13 mouse cellular contexts compared by ENCODE assay signal in the genomic region with DNA sequence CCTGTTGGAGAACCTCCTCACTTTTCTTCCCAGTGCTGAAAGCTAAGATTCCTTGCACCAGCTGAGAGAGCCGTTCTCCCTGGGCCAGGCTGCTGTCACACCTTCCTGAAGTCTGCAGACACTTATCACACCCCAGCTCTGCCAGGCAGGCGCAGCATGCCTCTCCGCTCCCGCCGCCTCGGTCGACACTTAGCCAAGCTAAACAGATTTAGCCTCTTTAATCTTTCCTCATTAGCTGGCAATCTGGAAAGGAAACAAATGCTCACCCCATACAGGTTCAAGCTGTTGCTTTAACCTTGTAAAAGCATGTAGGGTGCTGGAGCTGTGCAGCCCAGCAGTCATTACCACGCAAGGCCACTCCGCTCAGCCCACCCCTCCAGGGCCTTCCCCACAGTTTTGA.
DNase-seq lines count a peak whose midpoint lies in the region; ATAC-seq lines count a peak whose summit lies in the region.
"Had no signal": no experiment of that assay in that cellular context is flagged by ENCODE, and none has a peak within 500 bp of the region (broad histone marks: within the 10 kb centered on the region; RNA-seq: fewer than 3 reads in every experiment).

No protein-coding gene starts in this region.

- H3K9me3 ChIP-seq in heart, embryonic 12.5 days (replicated peaks), result no peaks in the 10 kb centered on the region
- no peaks in the 10 kb centered on the region for H3K9me3 ChIP-seq in limb, embryonic 13.5 days
- H3K9me3 ChIP-seq: embryonic facial prominence, embryonic 13.5 days; neural tube, embryonic 15.5 days had no signal

- 0 out of 2 replicates have a peak, but pooled peaks cover 4% of the 10 kb centered on the region for H3K27me3 ChIP-seq in heart, embryonic 12.5 days (replicated peaks)
- H3K27me3 ChIP-seq in limb, embryonic 13.5 days, result no peaks in the 10 kb centered on the region

- peak; percentile 24 for DNase-seq in cerebellum, adult 11 months
- DNase-seq in retina, postnatal 1 day, result peak; percentile 63
- DNase-seq in retina, embryonic 14.5 days (ENCODE audit: low spot score), result no peak
- DNase-seq in kidney, postnatal 25 days, result no peak
- DNase-seq in gastrocnemius, adult 18-20 months (ENCODE audit: low spot score), result no peak
- DNase-seq: adrenal gland, postnatal 10 days; gastrocnemius, postnatal 10 days had no signal

- peak overlapping the region; percentile 20; the same call in 1 of the 2 replicates for H3K9ac ChIP-seq in heart, embryonic 12.5 days
- no peak overlapping the region for H3K9ac ChIP-seq in limb, embryonic 13.5 days
- H3K9ac ChIP-seq: embryonic facial prominence, embryonic 13.5 days; neural tube, embryonic 15.5 days had no signal

- H3K27ac ChIP-seq in heart, embryonic 12.5 days (ENCODE audit: poor library complexity, severe bottlenecking), result no peak overlapping the region
- H3K27ac ChIP-seq in limb, embryonic 13.5 days, result peak overlapping the region; percentile 52
- H3K27ac ChIP-seq: embryonic facial prominence, embryonic 13.5 days; kidney, postnatal 0 days; neural tube, embryonic 15.5 days had no signal

- no peaks in the 10 kb centered on the region for H3K36me3 ChIP-seq in heart, embryonic 12.5 days
- H3K36me3 ChIP-seq in limb, embryonic 13.5 days, result no peaks in the 10 kb centered on the region
- H3K36me3 ChIP-seq: embryonic facial prominence, embryonic 13.5 days; neural tube, embryonic 15.5 days had no signal

- H3K4me1 ChIP-seq in heart, embryonic 12.5 days (replicated peaks), result peaks cover 23% of the 10 kb centered on the region
- peaks cover 52% of the 10 kb centered on the region for H3K4me1 ChIP-seq in limb, embryonic 13.5 days

- no peak for ATAC-seq in cerebellum, adult (ENCODE audit: insufficient number of reproducible peaks, low FRiP score, low TSS enrichment)
- ATAC-seq in heart, embryonic 12.5 days (ENCODE audit: insufficient number of reproducible peaks, low FRiP score), result peak; percentile 61
- ATAC-seq in limb, embryonic 13.5 days (ENCODE audit: low FRiP score, low read depth), result peak; percentile 49; the same call in 1 of the 2 replicates

- H3K4me2 ChIP-seq in heart, embryonic 12.5 days, result peak overlapping the region; percentile 28
- peak overlapping the region; percentile 25 for H3K4me2 ChIP-seq in limb, embryonic 13.5 days (replicated peaks)
- H3K4me2 ChIP-seq: embryonic facial prominence, embryonic 13.5 days; neural tube, embryonic 15.5 days had no signal

- 13% methylated on average over 9 of the region's 9 CpGs for WGBS in heart, embryonic 12.5 days
- 18% methylated on average over 9 of the region's 9 CpGs for WGBS in limb, embryonic 13.5 days

- no peak overlapping the region for H3K4me3 ChIP-seq in heart, embryonic 12.5 days
- no peak overlapping the region for H3K4me3 ChIP-seq in limb, embryonic 13.5 days
- H3K4me3 ChIP-seq: embryonic facial prominence, embryonic 13.5 days; neural tube, embryonic 15.5 days had no signal

Comparison
In these comparisons a context has a peak if more than half of its experiments do, and no peak if none do; other contexts are left out.
1. DNase-seq: peak in cerebellum, adult 11 months (single experiment) and retina, postnatal 1 day (single experiment); none in retina, embryonic 14.5 days (single experiment), kidney, postnatal 25 days (0 of 2) and gastrocnemius, adult 18-20 months (single experiment).